In the genomic region with DNA sequence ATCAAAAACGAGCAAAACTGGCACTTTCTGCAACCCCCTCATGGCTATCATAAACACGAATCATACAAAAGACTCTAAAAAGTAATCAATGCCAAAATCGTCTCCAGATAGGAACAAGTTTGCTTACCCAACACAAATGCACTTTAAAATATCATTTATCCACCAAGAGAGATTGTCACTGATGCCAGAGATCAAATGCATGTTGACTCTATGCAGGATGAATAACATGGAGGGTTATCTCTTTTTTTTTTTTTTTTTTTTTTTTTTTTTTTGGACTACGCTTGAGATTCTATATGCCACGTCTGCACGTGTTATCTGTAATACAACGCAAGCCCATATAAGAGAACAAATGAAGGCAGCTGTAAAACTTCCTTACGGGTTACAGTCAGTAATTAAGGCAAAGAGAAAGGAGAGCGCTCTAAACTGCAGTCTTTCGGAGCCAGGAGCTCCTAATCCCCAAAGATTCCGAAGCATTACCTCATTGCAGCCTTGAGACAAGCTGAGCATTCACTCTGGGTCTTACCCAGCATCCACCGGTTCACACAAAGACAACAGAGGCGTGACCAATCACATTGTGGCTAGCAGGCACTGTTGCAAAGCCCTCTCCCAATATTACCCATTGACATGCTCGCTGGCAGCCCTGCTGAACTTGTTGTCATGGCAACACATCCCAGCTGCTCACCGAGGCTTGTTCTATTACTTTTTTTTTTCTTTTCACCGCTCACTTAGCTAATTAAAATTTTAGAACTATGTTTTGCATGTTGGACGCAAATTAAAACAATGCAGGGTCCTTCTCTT, we compare ENCODE assay signal across 8 mouse cellular contexts.
DNase-seq lines count a peak whose midpoint lies in the region; ATAC-seq lines count a peak whose summit lies in the region.

No protein-coding gene starts in this region.

- peak; percentile 77 for ATAC-seq in heart, embryonic 12.5 days (ENCODE audit: insufficient number of reproducible peaks, low FRiP score)
- ATAC-seq in kidney, embryonic 14.5 days (ENCODE audit: low FRiP score, low TSS enrichment), result peak; percentile 97
- ATAC-seq in limb, embryonic 11.5 days (ENCODE audit: insufficient number of reproducible peaks, low FRiP score, low TSS enrichment, low read depth), result peak; percentile 93
- peak; percentile 98 for ATAC-seq in midbrain, embryonic 12.5 days (ENCODE audit: low FRiP score, low read depth)

- H3K9me3 ChIP-seq in forebrain, embryonic 10.5 days, result no peaks in the 10 kb centered on the region
- H3K9me3 ChIP-seq in heart, embryonic 12.5 days (replicated peaks), result no peaks in the 10 kb centered on the region
- no peaks in the 10 kb centered on the region for H3K9me3 ChIP-seq in kidney, embryonic 14.5 days (ENCODE audit: control insufficient read depth, low read length)
- no peaks in the 10 kb centered on the region for H3K9me3 ChIP-seq in limb, embryonic 11.5 days (ENCODE audit: control insufficient read depth, low read length)
- no peaks in the 10 kb centered on the region for H3K9me3 ChIP-seq in midbrain, embryonic 12.5 days

- H3K4me3 ChIP-seq in brown adipose tissue, adult 24 weeks (ENCODE audit: insufficient read depth, low read depth, low read length), result peak overlapping the region; percentile 41
- H3K4me3 ChIP-seq in forebrain, embryonic 10.5 days, result peak overlapping the region; percentile 41
- H3K4me3 ChIP-seq in heart, embryonic 12.5 days, result peak overlapping the region; percentile 33
- peak overlapping the region; percentile 30 for H3K4me3 ChIP-seq in kidney, embryonic 14.5 days (ENCODE audit: low read length)
- H3K4me3 ChIP-seq in limb, embryonic 11.5 days (ENCODE audit: low read depth, low read length), result no peak overlapping the region; the same call in 1 of the 2 replicates
- H3K4me3 ChIP-seq in midbrain, embryonic 12.5 days, result peak overlapping the region; percentile 30

- peak; percentile 13 for DNase-seq in 3T3-L1 (ENCODE audit: low read depth, low spot score)
- peak; percentile 91 for DNase-seq in forebrain, embryonic 10.5 days (ENCODE audit: extremely low spot score, low spot score)
- peak; percentile 81 for DNase-seq in limb, embryonic 11.5 days (ENCODE audit: low spot score)
- peak; percentile 4 for DNase-seq in splenic B cell, adult 2 months (ENCODE audit: low read depth, low spot score)

- H3K9ac ChIP-seq in heart, embryonic 12.5 days, result no peak overlapping the region
- H3K9ac ChIP-seq in kidney, embryonic 14.5 days (ENCODE audit: low read depth, low read length), result no peak overlapping the region
- H3K9ac ChIP-seq in limb, embryonic 11.5 days (ENCODE audit: low read length), result no peak overlapping the region; the same call in 1 of the 2 replicates
- H3K9ac ChIP-seq in midbrain, embryonic 12.5 days (replicated peaks), result peak overlapping the region; percentile 46

- H3K4me1 ChIP-seq in brown adipose tissue, adult 24 weeks (ENCODE audit: control insufficient read depth, insufficient read depth, insufficient read length, low read length), result peaks cover 5% of the 10 kb centered on the region; the same call in 1 of the 2 replicates
- peaks cover 84% of the 10 kb centered on the region for H3K4me1 ChIP-seq in forebrain, embryonic 10.5 days
- peaks cover 45% of the 10 kb centered on the region for H3K4me1 ChIP-seq in heart, embryonic 12.5 days (replicated peaks)
- H3K4me1 ChIP-seq in kidney, embryonic 14.5 days (ENCODE audit: control insufficient read depth, insufficient read depth, low read length), result peaks cover 18% of the 10 kb centered on the region; the same call in 1 of the 2 replicates
- H3K4me1 ChIP-seq in limb, embryonic 11.5 days (ENCODE audit: control insufficient read depth, insufficient read depth, low read length), result peaks cover 5% of the 10 kb centered on the region; the same call in 1 of the 2 replicates
- peaks cover 76% of the 10 kb centered on the region for H3K4me1 ChIP-seq in midbrain, embryonic 12.5 days

- H3K36me3 ChIP-seq in forebrain, embryonic 10.5 days (replicated peaks), result no peaks in the 10 kb centered on the region
- H3K36me3 ChIP-seq in heart, embryonic 12.5 days, result no peaks in the 10 kb centered on the region
- no peaks in the 10 kb centered on the region for H3K36me3 ChIP-seq in kidney, embryonic 14.5 days (ENCODE audit: control insufficient read depth, insufficient read depth, low read length)
- H3K36me3 ChIP-seq in limb, embryonic 11.5 days (ENCODE audit: control insufficient read depth, insufficient read depth, low read length), result no peaks in the 10 kb centered on the region
- no peaks in the 10 kb centered on the region for H3K36me3 ChIP-seq in midbrain, embryonic 12.5 days
- H3K36me3 ChIP-seq in splenic B cell, adult 2 months (ENCODE audit: control insufficient read depth, insufficient read depth, low read length, poor library complexity, severe bottlenecking), result no peaks in the 10 kb centered on the region

- peak overlapping the region; percentile 60 for H3K4me2 ChIP-seq in heart, embryonic 12.5 days
- peak overlapping the region; percentile 54 for H3K4me2 ChIP-seq in kidney, embryonic 14.5 days (replicated peaks; ENCODE audit: low read depth, low read length)
- peak overlapping the region; percentile 25 for H3K4me2 ChIP-seq in limb, embryonic 11.5 days (ENCODE audit: low read depth, severe bottlenecking)
- H3K4me2 ChIP-seq in midbrain, embryonic 12.5 days (replicated peaks), result peak overlapping the region; percentile 57

- 13% methylated on average over 17 of the region's 17 CpGs for WGBS in forebrain, embryonic 10.5 days
- 39% methylated on average over 17 of the region's 17 CpGs for WGBS in heart, embryonic 12.5 days
- WGBS in kidney, embryonic 14.5 days, result 26% methylated on average over 17 of the region's 17 CpGs
- 31% methylated on average over 17 of the region's 17 CpGs for WGBS in limb, embryonic 11.5 days
- WGBS in midbrain, embryonic 12.5 days, result 7% methylated on average over 17 of the region's 17 CpGs

- H3K27me3 ChIP-seq in forebrain, embryonic 10.5 days (ENCODE audit: poor library complexity, severe bottlenecking), result no peaks in the 10 kb centered on the region
- H3K27me3 ChIP-seq in heart, embryonic 12.5 days (replicated peaks), result no peaks in the 10 kb centered on the region
- H3K27me3 ChIP-seq in kidney, embryonic 14.5 days (ENCODE audit: control insufficient read depth, insufficient read depth, low read length), result no peaks in the 10 kb centered on the region
- H3K27me3 ChIP-seq in limb, embryonic 11.5 days (ENCODE audit: control insufficient read depth, insufficient read depth, low read length), result no peaks in the 10 kb centered on the region
- H3K27me3 ChIP-seq in midbrain, embryonic 12.5 days, result no peaks in the 10 kb centered on the region
- H3K27me3 ChIP-seq in splenic B cell, adult 2 months (ENCODE audit: control insufficient read depth, insufficient read depth, low read length, poor library complexity, severe bottlenecking), result no peaks in the 10 kb centered on the region

- H3K27ac ChIP-seq in brown adipose tissue, adult 24 weeks (replicated peaks; ENCODE audit: low read depth, low read length), result no peak overlapping the region; the same call in 1 of the 2 replicates
- peak overlapping the region; percentile 89 for H3K27ac ChIP-seq in forebrain, embryonic 10.5 days
- H3K27ac ChIP-seq in heart, embryonic 12.5 days (ENCODE audit: poor library complexity, severe bottlenecking), result no peak overlapping the region
- H3K27ac ChIP-seq in kidney, embryonic 14.5 days (ENCODE audit: low read depth, low read length), result peak overlapping the region; percentile 55; the same call in 1 of the 2 replicates
- H3K27ac ChIP-seq in limb, embryonic 11.5 days (replicated peaks; ENCODE audit: low read depth, low read length), result no peak overlapping the region
- peak overlapping the region; percentile 91 for H3K27ac ChIP-seq in midbrain, embryonic 12.5 days (replicated peaks)

Comparison
In these comparisons a context has a peak if more than half of its experiments do, and no peak if none do; other contexts are left out.
1. DNase-seq: peak in every context shown above with its lines; median percentile 91 in forebrain, embryonic 10.5 days; 81 in limb, embryonic 11.5 days; 13 in 3T3-L1; 4 in splenic B cell, adult 2 months.
2. H3K27ac ChIP-seq: peak in forebrain, embryonic 10.5 days (single experiment), kidney, embryonic 14.5 days (single experiment) and midbrain, embryonic 12.5 days (single experiment); none in brown adipose tissue, adult 24 weeks (single experiment), heart, embryonic 12.5 days (single experiment) and limb, embryonic 11.5 days (single experiment).
3. Peak in every context shown above with its lines, with median percentiles within 50 percentile points of each other: ATAC-seq and H3K4me2 ChIP-seq.